Mouse (Mus musculus): ENCODE data around the gene Ncs1. TPM values are rescaled to one million over a fixed set of nuclear protein-coding genes. Genes with fewer than 3 reads are reported as not detected.

Gene Ncs1
- total and polyA plus RNA-seq, 2 experiments from 2014 or later = 167 to 185 TPM

DNA sequence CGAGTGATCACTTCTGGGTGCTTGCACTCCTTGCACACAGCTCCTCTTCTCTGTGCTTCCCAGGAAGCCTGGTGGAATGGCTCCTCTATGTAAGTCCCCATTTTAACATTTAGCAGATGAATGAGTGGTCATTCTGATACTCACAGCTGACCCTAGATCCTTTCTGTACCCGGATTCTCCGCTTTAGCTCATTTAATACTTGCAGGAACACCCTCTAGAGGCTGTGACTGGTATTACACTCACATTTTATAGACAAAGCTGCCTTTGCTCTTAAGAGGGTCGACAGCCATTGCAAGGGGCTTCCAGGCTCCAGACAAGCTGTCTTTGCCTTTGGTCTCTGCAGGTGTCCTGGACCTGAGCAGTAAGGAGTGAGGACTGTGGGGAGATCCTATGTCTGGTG lies 53.6 kb downstream of the Ncs1 start:
- 0 out of 2 replicates have a peak, but pooled peaks have one; percentile 8 for ATAC-seq
- 20% methylated on average over 4 of the region's 4 CpGs for WGBS
- no peaks in the 10 kb centered on the region; the same call in 1 of the 2 replicates for H3K36me3 ChIP-seq (ENCODE audit: insufficient read depth, low read length)
- TF ChIP-seq CTCF (IDR thresholded peaks at IDR 0.05; ENCODE audit: low read depth) = peak; percentile 87
- no peaks in the 10 kb centered on the region for H3K9me3 ChIP-seq (ENCODE audit: low read length)
- no peaks in the 10 kb centered on the region for H3K4me1 ChIP-seq (ENCODE audit: insufficient read depth, low read length)
- DNase-seq (ENCODE audit: low spot score) = peak; percentile 89
- 0 out of 2 replicates have a peak overlapping the region, but pooled peaks have one; percentile 7 for H3K4me2 ChIP-seq (ENCODE audit: low read depth, low read length)
- H3K27me3 ChIP-seq (ENCODE audit: insufficient read depth, low read length) = no peaks in the 10 kb centered on the region
- H3K9ac ChIP-seq (replicated peaks; ENCODE audit: low read length) = no peak overlapping the region
- no peak overlapping the region for H3K4me3 ChIP-seq (ENCODE audit: low read length)
- no peak overlapping the region for H3K27ac ChIP-seq

DNA sequence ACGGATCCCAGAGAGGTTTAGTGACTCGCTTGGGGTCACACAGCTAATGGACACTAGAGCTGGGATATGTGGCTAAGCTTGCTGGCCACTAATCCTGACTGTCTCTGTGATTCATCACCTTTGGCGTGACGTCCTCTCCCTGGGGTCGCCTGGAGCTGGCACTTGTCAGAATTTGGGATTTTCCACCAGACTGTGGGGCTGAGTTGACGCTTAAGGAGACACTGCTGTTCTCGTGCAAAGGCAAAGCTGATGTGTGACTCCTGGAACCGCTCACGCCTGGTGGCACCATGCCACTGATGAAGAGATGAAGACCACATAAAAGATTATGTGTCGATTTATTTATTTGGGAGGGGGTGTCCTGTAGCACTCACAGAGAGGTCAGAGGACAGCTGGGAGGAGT lies 54.4 kb downstream of the Ncs1 start:
- Histone ChIP-seq H3K36me3 (ENCODE audit: insufficient read depth, low read length) (no peaks in the 10 kb centered on the region), H3K4me2 (ENCODE audit: low read depth, low read length) (no peak overlapping the region), H3K27ac (no peak overlapping the region), H3K4me3 (ENCODE audit: low read length) (no peak overlapping the region), H3K4me1 (ENCODE audit: insufficient read depth, low read length) (no peaks in the 10 kb centered on the region), H3K9me3 (ENCODE audit: low read length) (no peaks in the 10 kb centered on the region), H3K27me3 (ENCODE audit: insufficient read depth, low read length) (no peaks in the 10 kb centered on the region), H3K9ac (replicated peaks; ENCODE audit: low read length) (no peak overlapping the region)
- no peak for TF ChIP-seq CTCF (IDR thresholded peaks at IDR 0.05; ENCODE audit: low read depth)
- DNase-seq (ENCODE audit: low spot score) = no peak
- ATAC-seq = no peak
- WGBS = 73% methylated on average over 10 of the region's 10 CpGs

DNA sequence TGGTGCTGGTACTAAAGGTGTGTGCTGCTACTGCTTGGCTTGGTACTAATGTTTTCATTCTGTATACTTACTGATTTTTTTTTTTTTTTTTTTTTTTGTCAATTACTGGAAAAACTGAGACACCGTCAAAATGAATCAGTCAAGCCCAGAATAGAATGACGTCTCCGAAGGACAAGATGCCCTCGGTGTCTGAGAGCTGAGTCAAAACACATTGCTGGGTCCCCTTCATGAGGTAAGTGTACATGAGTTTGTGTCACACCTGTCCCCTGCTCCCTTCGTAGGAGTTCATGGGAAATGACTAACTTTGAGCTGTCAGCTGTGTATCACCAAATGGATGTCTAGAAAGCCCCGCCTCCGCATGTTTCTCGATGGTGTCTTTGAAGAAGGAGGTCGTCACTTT lies 57.6 kb downstream of the Ncs1 start:
- WGBS = 83% methylated on average over 9 of the region's 9 CpGs
- Histone ChIP-seq H3K9ac (replicated peaks; ENCODE audit: low read length) (no peak overlapping the region), H3K27me3 (ENCODE audit: insufficient read depth, low read length) (no peaks in the 10 kb centered on the region), H3K36me3 (ENCODE audit: insufficient read depth, low read length) (no peaks in the 10 kb centered on the region), H3K4me2 (ENCODE audit: low read depth, low read length) (no peak overlapping the region), H3K27ac (no peak overlapping the region), H3K4me1 (ENCODE audit: insufficient read depth, low read length) (no peaks in the 10 kb centered on the region), H3K4me3 (ENCODE audit: low read length) (no peak overlapping the region), H3K9me3 (ENCODE audit: low read length) (no peaks in the 10 kb centered on the region)
- DNase-seq (ENCODE audit: low spot score) (no peak), ATAC-seq (no peak)
- no peak for TF ChIP-seq CTCF (IDR thresholded peaks at IDR 0.05; ENCODE audit: low read depth)

DNA sequence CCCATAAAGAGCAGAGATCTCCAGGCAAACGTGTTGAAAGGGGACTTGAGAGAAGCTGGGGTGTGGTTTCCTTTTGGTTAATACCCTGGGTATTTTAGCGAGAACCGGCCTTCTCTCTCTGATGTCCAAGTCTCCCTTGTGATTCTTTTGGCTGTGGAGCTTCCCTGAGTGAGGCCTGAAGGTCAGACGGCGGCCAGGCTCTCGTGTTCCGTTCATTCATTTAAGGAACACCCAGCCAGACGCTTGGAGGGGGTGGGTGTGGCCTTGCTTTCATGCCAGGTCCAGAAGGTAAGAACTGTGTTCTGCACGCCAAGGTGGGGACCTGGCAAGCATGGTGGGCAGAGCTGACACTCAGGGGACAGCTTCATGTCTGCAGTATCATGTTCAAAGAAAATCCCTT lies 58.6 kb downstream of the Ncs1 start:
- DNase-seq (ENCODE audit: low spot score) = no peak
- Histone ChIP-seq H3K9me3 (ENCODE audit: low read length) (no peaks in the 10 kb centered on the region), H3K27ac (no peak overlapping the region), H3K4me1 (ENCODE audit: insufficient read depth, low read length) (no peaks in the 10 kb centered on the region), H3K4me2 (ENCODE audit: low read depth, low read length) (no peak overlapping the region), H3K4me3 (ENCODE audit: low read length) (no peak overlapping the region), H3K36me3 (ENCODE audit: insufficient read depth, low read length) (no peaks in the 10 kb centered on the region), H3K27me3 (ENCODE audit: insufficient read depth, low read length) (no peaks in the 10 kb centered on the region), H3K9ac (replicated peaks; ENCODE audit: low read length) (no peak overlapping the region)
- 74% methylated on average over 9 of the region's 9 CpGs for WGBS
- TF ChIP-seq CTCF (IDR thresholded peaks at IDR 0.05; ENCODE audit: low read depth) = no peak
- no peak for ATAC-seq

DNA sequence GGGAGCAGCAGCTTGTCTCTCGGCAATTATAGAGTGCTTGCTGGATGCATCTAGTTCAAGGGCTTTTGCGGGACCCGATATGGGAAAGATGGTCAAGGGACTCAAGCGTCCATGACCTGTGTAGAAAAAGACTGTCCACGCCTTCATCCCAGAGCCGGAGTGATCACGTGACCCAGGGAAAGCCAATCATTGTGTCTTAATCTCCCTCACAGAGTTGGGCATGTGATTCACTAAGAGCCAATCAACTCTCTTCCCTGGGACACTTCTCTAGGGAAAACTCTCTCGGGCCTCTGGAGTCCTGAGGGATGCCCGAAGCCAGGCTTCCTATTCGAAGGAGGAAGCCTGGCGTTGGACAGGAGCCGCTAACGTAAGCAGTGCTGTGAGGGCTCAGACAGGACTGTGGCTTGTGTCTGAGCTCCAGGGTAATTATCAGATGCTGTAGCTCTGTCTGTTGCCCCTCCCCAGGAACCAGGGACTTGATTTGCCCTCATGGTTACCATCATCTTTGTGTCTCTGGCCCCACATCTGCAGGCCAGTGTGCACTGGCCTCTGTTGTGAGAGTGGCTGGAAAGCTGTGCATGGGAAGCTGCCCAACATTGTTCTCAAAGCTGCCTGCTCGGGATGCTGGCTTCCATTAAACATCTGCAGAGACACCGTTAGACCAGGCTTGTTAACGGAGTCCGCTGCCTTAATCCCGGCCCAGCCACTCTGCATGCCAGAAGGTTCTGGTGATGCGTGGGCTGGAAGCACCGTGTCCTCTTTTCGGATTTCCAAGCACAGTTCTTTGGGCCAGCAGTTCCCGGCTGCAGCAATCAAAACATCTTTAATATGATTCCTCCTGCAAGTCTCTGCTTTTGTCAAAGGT lies 59.4 kb downstream of the Ncs1 start:
- ATAC-seq = no peak
- H3K9ac ChIP-seq (replicated peaks; ENCODE audit: low read length) = no peak overlapping the region
- no peaks in the 10 kb centered on the region for H3K27me3 ChIP-seq (ENCODE audit: insufficient read depth, low read length)
- H3K36me3 ChIP-seq (ENCODE audit: insufficient read depth, low read length) = no peaks in the 10 kb centered on the region
- H3K4me1 ChIP-seq (ENCODE audit: insufficient read depth, low read length) = no peaks in the 10 kb centered on the region
- no peak for DNase-seq (ENCODE audit: low spot score)
- no peak overlapping the region for H3K4me3 ChIP-seq (ENCODE audit: low read length)
- H3K27ac ChIP-seq = no peak overlapping the region
- TF ChIP-seq CTCF (IDR thresholded peaks at IDR 0.05; ENCODE audit: low read depth) = no peak
- no peaks in the 10 kb centered on the region for H3K9me3 ChIP-seq (ENCODE audit: low read length)
- 74% methylated on average over 22 of the region's 22 CpGs for WGBS
- H3K4me2 ChIP-seq (ENCODE audit: low read depth, low read length) = no peak overlapping the region

DNA sequence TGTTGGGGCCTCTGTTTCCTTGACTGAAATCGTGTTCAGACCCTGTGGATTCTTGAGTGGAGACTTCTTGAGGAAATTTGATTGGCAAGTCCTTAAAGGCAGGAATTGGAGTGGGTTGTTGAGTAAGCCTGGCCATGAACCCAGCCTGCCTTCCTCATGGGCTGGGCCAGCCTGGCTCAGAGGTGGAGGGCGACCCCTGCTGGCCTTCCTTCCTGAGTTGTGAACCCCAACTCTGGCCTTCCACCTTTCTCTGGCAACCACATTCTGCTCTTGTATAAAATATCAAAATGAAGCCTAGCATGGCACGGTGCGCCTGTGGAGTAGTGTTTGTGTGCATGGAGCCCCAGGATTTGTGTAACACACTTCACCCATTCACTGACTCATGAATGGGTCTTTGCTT lies 60.1 kb downstream of the Ncs1 start:
- ATAC-seq = no peak
- no peaks in the 10 kb centered on the region for H3K27me3 ChIP-seq (ENCODE audit: insufficient read depth, low read length)
- no peak overlapping the region for H3K4me3 ChIP-seq (ENCODE audit: low read length)
- peak; percentile 64 for TF ChIP-seq CTCF (IDR thresholded peaks at IDR 0.05; ENCODE audit: low read depth)
- peak; percentile 33 for DNase-seq (ENCODE audit: low spot score)
- no peaks in the 10 kb centered on the region for H3K9me3 ChIP-seq (ENCODE audit: low read length)
- H3K9ac ChIP-seq (replicated peaks; ENCODE audit: low read length) = no peak overlapping the region
- no peaks in the 10 kb centered on the region for H3K36me3 ChIP-seq (ENCODE audit: insufficient read depth, low read length)
- no peak overlapping the region for H3K4me2 ChIP-seq (ENCODE audit: low read depth, low read length)
- 41% methylated on average over 4 of the region's 4 CpGs for WGBS
- H3K4me1 ChIP-seq (ENCODE audit: insufficient read depth, low read length) = no peaks in the 10 kb centered on the region
- H3K27ac ChIP-seq = no peak overlapping the region

DNA sequence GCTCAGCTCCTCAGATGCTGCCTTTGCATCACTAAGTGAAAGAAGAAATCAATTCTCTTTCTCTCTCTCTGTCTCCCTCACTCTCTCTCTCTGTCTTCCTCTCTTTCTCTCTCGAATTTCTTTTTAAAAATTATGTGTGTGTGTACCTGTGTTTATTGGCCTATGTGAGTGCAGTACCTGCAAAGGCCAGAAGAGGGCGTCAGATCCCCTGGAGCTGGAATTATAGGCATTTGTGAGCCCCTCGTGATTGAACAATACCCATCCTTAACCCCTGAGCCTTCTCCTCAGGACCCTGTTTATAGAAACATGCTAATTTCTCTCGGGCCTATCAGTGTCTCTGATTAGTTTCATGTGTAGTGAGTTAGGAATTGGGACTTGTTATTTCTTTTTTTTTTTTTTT lies 62.6 kb downstream of the Ncs1 start:
- TF ChIP-seq CTCF (IDR thresholded peaks at IDR 0.05; ENCODE audit: low read depth) = peak; percentile 43
- Histone ChIP-seq H3K36me3 (ENCODE audit: insufficient read depth, low read length) (no peaks in the 10 kb centered on the region), H3K27me3 (ENCODE audit: insufficient read depth, low read length) (peaks cover 2% of the 10 kb centered on the region; the same call in 1 of the 2 replicates), H3K4me2 (ENCODE audit: low read depth, low read length) (no peak overlapping the region), H3K4me3 (ENCODE audit: low read length) (no peak overlapping the region), H3K9me3 (ENCODE audit: low read length) (no peaks in the 10 kb centered on the region), H3K4me1 (ENCODE audit: insufficient read depth, low read length) (no peaks in the 10 kb centered on the region), H3K27ac (no peak overlapping the region), H3K9ac (replicated peaks; ENCODE audit: low read length) (no peak overlapping the region)
- ATAC-seq (no peak), DNase-seq (ENCODE audit: low spot score) (no peak)
- 65% methylated on average over 4 of the region's 4 CpGs for WGBS

Data from hindbrain, postnatal 0 days (tissue).